Mouse (Mus musculus) E14TG2a.4 (cell line): ENCODE measurements around the gene Lamtor2.
"Not testable (repeated sequence)": the region's sequence is repeated elsewhere in the genome, so short reads cannot be mapped to it uniquely, and the experiment has no call there.

Experiments
- CTCF ChIP-seq: conservative IDR thresholded peaks from 2 replicates; pipeline ENCODE4 v1.5.1; 2014; ENCODE audit warnings: low read length
- NANOG ChIP-seq: IDR thresholded peaks from 2 replicates; pipeline ENCODE4 v1.6.1; 2014; ENCODE audit warnings: borderline replicate concordance, low read length, mixed read lengths

DNA sequence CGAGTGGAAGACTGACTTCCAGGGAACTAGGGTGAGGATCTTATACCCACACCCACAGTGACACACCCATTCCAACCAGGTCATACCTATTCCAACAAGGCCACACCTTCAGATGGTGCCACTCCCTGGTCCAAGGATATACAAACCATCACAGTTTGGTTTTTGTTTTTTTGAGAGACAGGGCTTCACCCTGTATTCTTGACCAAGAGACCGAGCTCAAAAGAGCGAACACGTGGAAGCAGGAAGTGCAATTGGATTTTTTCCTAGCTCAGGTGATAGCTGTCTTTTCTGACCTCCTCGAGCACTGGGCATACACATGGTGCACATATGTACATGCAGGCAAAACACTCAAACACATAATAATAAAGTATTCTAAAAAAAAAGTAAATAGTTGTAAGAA lies 25.0 kb upstream of the Lamtor2 start:
- not testable (repeated sequence) for TF ChIP-seq CTCF, NANOG
